Mouse (Mus musculus) MEL (cell line): Measurements from ENCODE around the gene Il17ra. TPM values are rescaled to one million over a fixed set of nuclear protein-coding genes. Genes with fewer than 3 reads are reported as not detected.

Source experiments
- DNase-seq: peaks from one replicate; pipeline ENCODE4 v3.0.0; 2011; ENCODE audit warnings: low read depth, low spot score
- H3K27ac ChIP-seq: 2 replicates; pipeline ENCODE4 v1.5.1; 2012; ENCODE audit warnings: low read depth, mild to moderate bottlenecking, control low read depth, low read length, moderate library complexity; ENCODE audit not compliant: control insufficient read depth
- H3K27me3 ChIP-seq, 2 experiments: fragments of 150-350 bp in 1 of 2; sonication (generic) in 1 of 2; 2 replicates each; pipeline ENCODE4 v1.6.1; 2012; ENCODE audit warnings: low read length in 2 of 2, mild to moderate bottlenecking in 2 of 2, improper control_type of control experiment in 1 of 2, moderate library complexity in 1 of 2; ENCODE audit not compliant: insufficient read depth in 2 of 2, control insufficient read depth in 1 of 2
- H3K36me3 ChIP-seq, 2 experiments: 2 replicates each; pipeline ENCODE4 v1.6.1; 2012 to 2014; ENCODE audit warnings: low read length in 2 of 2, improper control_type of control experiment in 1 of 2, inconsistent platforms in 1 of 2, mild to moderate bottlenecking in 1 of 2; ENCODE audit not compliant: insufficient read depth in 2 of 2, control insufficient read depth in 1 of 2
- H3K4me1 ChIP-seq, 2 experiments: fragments of 150-350 bp in 1 of 2; sonication (generic) in 1 of 2; 2 replicates each; pipeline ENCODE4 v1.6.1; 2012; ENCODE audit warnings: low read length in 2 of 2, improper control_type of control experiment in 1 of 2, mild to moderate bottlenecking in 1 of 2; ENCODE audit not compliant: insufficient read depth in 2 of 2, control insufficient read depth in 1 of 2
- H3K4me3 ChIP-seq, 2 experiments: fragments of 150-350 bp in 1 of 2; sonication (generic) in 1 of 2; 2 replicates each; pipeline ENCODE4 v1.5.1; 2012; ENCODE audit warnings: low read depth in 2 of 2, low read length in 2 of 2, mild to moderate bottlenecking in 2 of 2, moderate library complexity in 2 of 2, control low read depth in 1 of 2, improper control_type of control experiment in 1 of 2; ENCODE audit not compliant: control insufficient read depth in 1 of 2, insufficient read depth in 1 of 2
- H3K79me2 ChIP-seq: 2 replicates; pipeline ENCODE4 v1.6.1; 2012; ENCODE audit warnings: mild to moderate bottlenecking, low read length, moderate library complexity; ENCODE audit not compliant: control insufficient read depth, poor library complexity, insufficient read depth
- H3K9ac ChIP-seq: 2 replicates; pipeline ENCODE4 v1.6.1; 2012; ENCODE audit warnings: low read depth, mild to moderate bottlenecking, control low read depth, low read length, moderate library complexity; ENCODE audit not compliant: control insufficient read depth, poor library complexity, severe bottlenecking
- H3K9me3 ChIP-seq: fragments of 150-350 bp; sonication (generic); replicated peaks from 2 replicates; pipeline ENCODE4 v1.6.1; 2012; ENCODE audit warnings: mild to moderate bottlenecking, low read length, improper control_type of control experiment, moderate library complexity; ENCODE audit not compliant: insufficient read depth
- CHD1 ChIP-seq: IDR thresholded peaks from 2 replicates; pipeline ENCODE4 v1.6.1; 2012; ENCODE audit warnings: low read depth, mild to moderate bottlenecking, inconsistent platforms, low read length, improper control_type of control experiment
- CTCF ChIP-seq, 3 experiments: IDR thresholded peaks in 2 of 3; conservative IDR thresholded peaks in 1 of 3; 2 replicates each; pipeline ENCODE4 v1.5.1; 2011 to 2012; ENCODE audit warnings: low read length in 3 of 3, low read depth in 2 of 3, mild to moderate bottlenecking in 2 of 3, improper control_type of control experiment in 1 of 3, inconsistent platforms in 1 of 3, mixed read lengths in 1 of 3, moderate library complexity in 1 of 3; ENCODE audit not compliant: control insufficient read depth in 1 of 3, insufficient read depth in 1 of 3, poor library complexity in 1 of 3, severe bottlenecking in 1 of 3
- ELF1 ChIP-seq: IDR thresholded peaks from 2 replicates; pipeline ENCODE4 v1.6.1; 2014; ENCODE audit warnings: low read depth, mild to moderate bottlenecking, inconsistent platforms, low read length, improper control_type of control experiment, moderate library complexity
- KAT2A ChIP-seq: conservative IDR thresholded peaks from 2 replicates; pipeline ENCODE4 v1.6.1; 2012; ENCODE audit warnings: low read depth, low read length, improper control_type of control experiment, inconsistent platforms
- MAFK ChIP-seq: IDR thresholded peaks from 2 replicates; pipeline ENCODE4 v1.6.1; 2011; ENCODE audit warnings: low read depth, mild to moderate bottlenecking, low read length, improper control_type of control experiment, borderline replicate concordance
- MXI1 ChIP-seq: IDR thresholded peaks from 2 replicates; pipeline ENCODE4 v1.6.1; 2011; ENCODE audit warnings: mild to moderate bottlenecking, low read depth, low read length, improper control_type of control experiment
- MYB ChIP-seq: IDR thresholded peaks from 2 replicates; pipeline ENCODE4 v1.6.1; 2011; ENCODE audit warnings: mild to moderate bottlenecking, low read depth, low read length, improper control_type of control experiment
- SIN3A ChIP-seq: IDR thresholded peaks from 2 replicates; pipeline ENCODE4 v1.6.1; 2012; ENCODE audit warnings: low read length, improper control_type of control experiment, inconsistent platforms
- TAL1 ChIP-seq: IDR thresholded peaks from 2 replicates; pipeline ENCODE4 v1.6.1; 2012; ENCODE audit warnings: mild to moderate bottlenecking, inconsistent platforms, low read length, moderate library complexity, mixed read lengths
- UBTF ChIP-seq: IDR thresholded peaks from 2 replicates; pipeline ENCODE4 v1.6.1; 2012; ENCODE audit warnings: low read depth, mild to moderate bottlenecking, inconsistent platforms, low read length, improper control_type of control experiment, moderate library complexity, borderline replicate concordance; ENCODE audit not compliant: insufficient read depth
- USF2 ChIP-seq, 2 experiments: IDR thresholded peaks; 2 replicates each; pipeline ENCODE4 v1.6.1; 2011 to 2012; ENCODE audit warnings: improper control_type of control experiment in 2 of 2, low read length in 2 of 2, borderline replicate concordance in 1 of 2, inconsistent platforms in 1 of 2, low read depth in 1 of 2, mild to moderate bottlenecking in 1 of 2; ENCODE audit not compliant: insufficient read depth in 1 of 2
- ZC3H11A ChIP-seq: IDR thresholded peaks from 2 replicates; pipeline ENCODE4 v1.6.1; 2012; ENCODE audit warnings: low read depth, mild to moderate bottlenecking, inconsistent platforms, low read length, improper control_type of control experiment
- ZMIZ1 ChIP-seq: IDR thresholded peaks from 2 replicates; pipeline ENCODE4 v1.6.1; 2012; ENCODE audit warnings: low read depth, mild to moderate bottlenecking, inconsistent platforms, low read length, improper control_type of control experiment, moderate library complexity
- ZNF384 ChIP-seq: IDR thresholded peaks from 2 replicates; pipeline ENCODE4 v1.6.1; 2012; ENCODE audit warnings: low read depth, mild to moderate bottlenecking, inconsistent platforms, low read length, improper control_type of control experiment
- polyA plus RNA-seq, 2 experiments: library from polyadenylated mRNA; stranded (reverse) in 1 of 2; unstranded in 1 of 2; fragments of >175 nt in 1 of 2; fragments of >200 nt in 1 of 2; gene quantifications; 2 replicates each; pipeline versions ENCODE4 v1.2.1 to v1.2.4; 2012; ENCODE audit warnings: low replicate concordance in 2 of 2, low read depth in 1 of 2; ENCODE audit not compliant: insufficient read length in 2 of 2, insufficient read depth in 1 of 2, missing spikeins in 1 of 2
- total RNA-seq: library from RNA; depleted of rRNA; stranded (reverse); fragments of 300-350 nt; gene quantifications from 2 replicates; pipeline ENCODE4 v1.2.3, GENCODE M21; 2012

Il17ra gene
- total and polyA plus RNA-seq, 3 experiments: 18.0 to 43.3 TPM; not detected in 1

- H3K9ac ChIP-seq: peak overlapping the region; percentile 32; the same call in 1 of the 2 replicates
- no peaks in the 10 kb centered on the region for H3K79me2 ChIP-seq
- peak overlapping the region; percentile 39 to 54; a peak in 3 of 4 replicates for H3K4me3 ChIP-seq
- DNase-seq: peak; percentile 14
- H3K9me3 ChIP-seq: no peaks in the 10 kb centered on the region
- peaks cover 0 to 2% of the 10 kb centered on the region in 2 experiments; a peak in 1 of 4 replicates for H3K4me1 ChIP-seq
- peaks cover 0 to 14% of the 10 kb centered on the region in 2 experiments; a peak in 3 of 4 replicates for H3K27me3 ChIP-seq
- TF ChIP-seq MYB (no peak), MXI1 (0 out of 2 replicates have a peak, but pooled peaks have one; percentile 28)
- no peak overlapping the region for H3K27ac ChIP-seq
- H3K36me3 ChIP-seq: no peaks in the 10 kb centered on the region
Observed at GRCm38 (mm10) chr6:120492499-120493373, 29.7 kb downstream of the Il17ra start.

- no peaks in the 10 kb centered on the region for H3K36me3 ChIP-seq
- H3K9ac ChIP-seq: peak within 1 kb of the TSS; percentile 49
- no peak within 1 kb of the TSS for H3K27ac ChIP-seq
- DNase-seq: peak; percentile 53
- no peaks in the 10 kb centered on the region for H3K79me2 ChIP-seq
- no peaks in the 10 kb centered on the region for H3K9me3 ChIP-seq
- no peak for TF ChIP-seq ELF1
- TF ChIP-seq MXI1: peak; percentile 15; the same call in 1 of the 2 replicates
- peak within 1 kb of the TSS; percentile 39 to 54 for H3K4me3 ChIP-seq
- peaks cover 0 to 2% of the 10 kb centered on the region in 2 experiments; a peak in 1 of 4 replicates for H3K4me1 ChIP-seq
- peaks cover 0 to 14% of the 10 kb centered on the region in 2 experiments; a peak in 3 of 4 replicates for H3K27me3 ChIP-seq
Observed at GRCm38 (mm10) chr6:120493374-120494181, 30.5 kb downstream of the Il17ra start, which contains the start of gene Tmem121b. Tmem121b (minus strand) TSS chr6:120493807.

- H3K9ac ChIP-seq: no peak overlapping the region
- no peak for DNase-seq
- no peaks in the 10 kb centered on the region for H3K36me3 ChIP-seq
- no peak for TF ChIP-seq CTCF (IDR thresholded peaks at IDR 0.05 in 2 of 3, conservative IDR thresholded peaks at IDR 0.05 in 1 of 3; ENCODE audit: control insufficient read depth in 1 of 3, insufficient read depth in 1 of 3, low read depth in 2 of 3, low read length in 3 of 3, poor library complexity in 1 of 3, severe bottlenecking in 1 of 3)
- no peak for TF ChIP-seq KAT2A
- no peak for TF ChIP-seq ZC3H11A
- no peak for TF ChIP-seq ZNF384
- no peak for TF ChIP-seq CHD1
- TF ChIP-seq TAL1: no peak
- TF ChIP-seq MAFK: no peak
- no peak for TF ChIP-seq ZMIZ1
- TF ChIP-seq MXI1: no peak
- TF ChIP-seq SIN3A: no peak
- no peak for TF ChIP-seq UBTF
- no peak for TF ChIP-seq USF2 (IDR thresholded peaks at IDR 0.05; ENCODE audit: borderline replicate concordance in 1 of 2, insufficient read depth in 1 of 2, low read depth in 1 of 2, low read length in 2 of 2)
- H3K27me3 ChIP-seq: peaks cover 0 to 17% of the 10 kb centered on the region in 2 experiments; a peak in 3 of 4 replicates
- H3K4me3 ChIP-seq: no peak overlapping the region
- no peaks in the 10 kb centered on the region for H3K9me3 ChIP-seq
- no peak overlapping the region for H3K27ac ChIP-seq
- H3K79me2 ChIP-seq: no peaks in the 10 kb centered on the region
- H3K4me1 ChIP-seq: peaks cover 0 to 2% of the 10 kb centered on the region in 2 experiments; a peak in 1 of 4 replicates
Observed at GRCm38 (mm10) chr6:120496544-120496943, 33.5 kb downstream of the Il17ra start.
